Mouse (Mus musculus) forebrain, embryonic 12.5 days (tissue): Measurements from ENCODE around the gene Polr1c. TPM values are rescaled to one million over a fixed set of nuclear protein-coding genes. Genes with fewer than 3 reads are reported as not detected.

ENCODE experiments used
- ATAC-seq: fragments of 200-750 bp; cut with Nextera tagmentation; 2 replicates; pipeline ENCODE4 v1.8.0; 2017; ENCODE audit warnings: moderate TSS enrichment; ENCODE audit not compliant: low FRiP score
- H3K27ac ChIP-seq: fragments of 300-500 bp; sonication (generic); 2 replicates; pipeline ENCODE4 v1.5.1; 2016; ENCODE audit warnings: mild to moderate bottlenecking
- H3K27me3 ChIP-seq: fragments of 300-500 bp; sonication (generic); 2 replicates; pipeline ENCODE4 v1.6.1; 2016; ENCODE audit warnings: mild to moderate bottlenecking
- H3K36me3 ChIP-seq: fragments of 300-500 bp; sonication (generic); replicated peaks from 2 replicates; pipeline ENCODE4 v1.6.1; 2016; ENCODE audit warnings: mild to moderate bottlenecking
- H3K4me1 ChIP-seq: fragments of 300-500 bp; sonication (generic); 2 replicates; pipeline ENCODE4 v1.6.1; 2016
- H3K4me2 ChIP-seq: fragments of 300-500 bp; sonication (generic); 2 replicates; pipeline ENCODE4 v1.6.1; 2016; ENCODE audit warnings: mild to moderate bottlenecking, moderate library complexity
- H3K4me3 ChIP-seq: fragments of 300-500 bp; sonication (generic); replicated peaks from 2 replicates; pipeline ENCODE4 v1.5.1; 2016; ENCODE audit warnings: mild to moderate bottlenecking
- H3K9ac ChIP-seq: fragments of 300-500 bp; sonication (generic); 2 replicates; pipeline ENCODE4 v1.6.1; 2016; ENCODE audit warnings: mild to moderate bottlenecking
- H3K9me3 ChIP-seq: fragments of 300-500 bp; sonication (generic); 2 replicates; pipeline ENCODE4 v1.6.1; 2016
- WGBS: fragments of 180-500 bp; shearing (Covaris S2); methylation state at CpG from one replicate; pipeline ENCODE4 v1.1.7; 2016; 5-methylcytosine and 5-hydroxymethylcytosine counted together
- polyA plus RNA-seq: library from polyadenylated mRNA; unstranded; fragments of >200 nt; fragmentation: Nextera tagmentation; extraction: Ambion mirVana; gene quantifications from 2 replicates; pipeline ENCODE4 v1.2.1, GENCODE M21; 2016

Gene Polr1c
- polyA plus RNA-seq, 1 experiment from 2014 or later = 102 TPM

- Histone ChIP-seq H3K27me3 (peaks cover 16% of the 10 kb centered on the region), H3K9me3 (no peaks in the 10 kb centered on the region), H3K4me3 (no peak overlapping the region), H3K36me3 (peaks cover 83% of the 10 kb centered on the region), H3K27ac (no peak overlapping the region), H3K9ac (no peak overlapping the region), H3K4me2 (no peak overlapping the region), H3K4me1 (peaks cover 7% of the 10 kb centered on the region)
- no peak for ATAC-seq
- 88% methylated on average over 17 of the region's 17 CpGs for WGBS
Measured at GRCm38 (mm10) chr17:46259675-46260074, 11.8 kb upstream of the Polr1c start.

GRCm38 (mm10) chr17:46258279-46259053 is 10.6 kb upstream of the Polr1c start:
- Histone ChIP-seq H3K9ac (no peak overlapping the region), H3K27ac (no peak overlapping the region), H3K36me3 (peaks cover 71% of the 10 kb centered on the region), H3K9me3 (no peaks in the 10 kb centered on the region), H3K4me2 (no peak overlapping the region), H3K4me1 (peaks cover 15% of the 10 kb centered on the region), H3K4me3 (no peak overlapping the region), H3K27me3 (peaks cover 23% of the 10 kb centered on the region)
- no peak for ATAC-seq
- 87% methylated on average over 30 of the region's 30 CpGs for WGBS

GRCm38 (mm10) chr17:46255147-46255546 is 7.3 kb upstream of the Polr1c start:
- Histone ChIP-seq H3K27me3 (peaks cover 23% of the 10 kb centered on the region), H3K9me3 (no peaks in the 10 kb centered on the region), H3K9ac (no peak overlapping the region), H3K4me1 (peaks cover 20% of the 10 kb centered on the region), H3K4me3 (peak overlapping the region; percentile 72; the same call in 1 of the 2 replicates), H3K4me2 (peak overlapping the region; percentile 99), H3K27ac (no peak overlapping the region), H3K36me3 (peaks cover 60% of the 10 kb centered on the region)
- no peak for ATAC-seq
- 36% methylated on average over 6 of the region's 6 CpGs for WGBS

- H3K4me3 ChIP-seq = peak overlapping the region; percentile 72
- WGBS = under 1% methylated on average over 40 of the region's 54 CpGs
- no peaks in the 10 kb centered on the region for H3K9me3 ChIP-seq
- peak; percentile 67 for ATAC-seq
- H3K4me1 ChIP-seq = peaks cover 24% of the 10 kb centered on the region
- H3K36me3 ChIP-seq = peaks cover 59% of the 10 kb centered on the region
- H3K9ac ChIP-seq = peak overlapping the region; percentile 85
- peaks cover 23% of the 10 kb centered on the region for H3K27me3 ChIP-seq
- H3K4me2 ChIP-seq = peak overlapping the region; percentile 99
- peak overlapping the region; percentile 75 for H3K27ac ChIP-seq
Measured at GRCm38 (mm10) chr17:46254106-46254505, 6.3 kb upstream of the Polr1c start.

- H3K27ac ChIP-seq = peak within 1 kb of the TSS; percentile 75
- no peaks in the 10 kb centered on the region for H3K9me3 ChIP-seq
- H3K4me2 ChIP-seq = peak within 1 kb of the TSS; percentile 99
- peak; percentile 91 for ATAC-seq
- peaks cover 23% of the 10 kb centered on the region for H3K27me3 ChIP-seq
- H3K9ac ChIP-seq = peak within 1 kb of the TSS; percentile 85
- H3K36me3 ChIP-seq = peaks cover 54% of the 10 kb centered on the region
- 3% methylated on average over 41 of the region's 48 CpGs for WGBS
- H3K4me3 ChIP-seq = peak within 1 kb of the TSS; percentile 72
- H3K4me1 ChIP-seq = peaks cover 29% of the 10 kb centered on the region
Measured at GRCm38 (mm10) chr17:46253452-46254084, 5.7 kb upstream of the Polr1c start, which contains the start of gene Lrrc73. TSS of gene Lrrc73 (plus strand) at chr17:46253531.

GRCm38 (mm10) chr17:46252571-46253451 is 5.0 kb upstream of the Polr1c start:
- WGBS = 57% methylated on average over 14 of the region's 14 CpGs
- ATAC-seq = 0 out of 2 replicates have a peak, but pooled peaks have one; percentile 0
- Histone ChIP-seq H3K4me3 (peak overlapping the region; percentile 72), H3K4me2 (peak overlapping the region; percentile 99), H3K4me1 (peaks cover 31% of the 10 kb centered on the region), H3K27ac (no peak overlapping the region; the same call in 1 of the 2 replicates), H3K9ac (peak overlapping the region; percentile 85), H3K9me3 (no peaks in the 10 kb centered on the region), H3K36me3 (peaks cover 46% of the 10 kb centered on the region), H3K27me3 (peaks cover 23% of the 10 kb centered on the region)

- Histone ChIP-seq H3K9me3 (no peaks in the 10 kb centered on the region), H3K36me3 (peaks cover 33% of the 10 kb centered on the region), H3K4me1 (peaks cover 39% of the 10 kb centered on the region), H3K27ac (no peak overlapping the region), H3K9ac (no peak overlapping the region), H3K27me3 (peaks cover 22% of the 10 kb centered on the region), H3K4me2 (no peak overlapping the region), H3K4me3 (no peak overlapping the region)
- WGBS = 79% methylated on average over 7 of the region's 7 CpGs
- no peak for ATAC-seq
Measured at GRCm38 (mm10) chr17:46251174-46251573, 3.3 kb upstream of the Polr1c start.

GRCm38 (mm10) chr17:46248189-46248522 is 302 bp upstream of the Polr1c start:
- no peaks in the 10 kb centered on the region for H3K9me3 ChIP-seq
- peak overlapping the region; percentile 76 for H3K4me2 ChIP-seq
- H3K4me1 ChIP-seq = peaks cover 24% of the 10 kb centered on the region
- peaks cover 63% of the 10 kb centered on the region for H3K36me3 ChIP-seq
- WGBS = under 1% methylated on average over 37 of the region's 37 CpGs
- peak overlapping the region; percentile 94 for H3K9ac ChIP-seq
- H3K27me3 ChIP-seq = no peaks in the 10 kb centered on the region
- peak overlapping the region; percentile 84 for H3K27ac ChIP-seq
- no peak; the same call in 1 of the 2 replicates for ATAC-seq
- peak overlapping the region; percentile 92 for H3K4me3 ChIP-seq

- H3K9me3 ChIP-seq = no peaks in the 10 kb centered on the region
- no peak overlapping the region for H3K4me3 ChIP-seq
- peaks cover 23% of the 10 kb centered on the region for H3K4me1 ChIP-seq
- H3K9ac ChIP-seq = no peak overlapping the region
- H3K4me2 ChIP-seq = no peak overlapping the region
- WGBS = 84% methylated on average over 10 of the region's 10 CpGs
- H3K36me3 ChIP-seq = peaks cover 72% of the 10 kb centered on the region
- ATAC-seq = no peak
- no peak overlapping the region for H3K27ac ChIP-seq
- no peaks in the 10 kb centered on the region for H3K27me3 ChIP-seq
Measured at GRCm38 (mm10) chr17:46244579-46244978, 3.3 kb downstream of the Polr1c start.

- no peak overlapping the region for H3K4me2 ChIP-seq
- no peak for ATAC-seq
- no peak overlapping the region for H3K4me3 ChIP-seq
- peaks cover 14% of the 10 kb centered on the region for H3K4me1 ChIP-seq
- H3K9me3 ChIP-seq = no peaks in the 10 kb centered on the region
- whole genome bisulfite sequencing = 67% methylated on average over 2 of the region's 2 CpGs
- H3K27me3 ChIP-seq = no peaks in the 10 kb centered on the region
- no peak overlapping the region for H3K27ac ChIP-seq
- H3K9ac ChIP-seq = no peak overlapping the region
- peaks cover 76% of the 10 kb centered on the region for H3K36me3 ChIP-seq
Measured at GRCm38 (mm10) chr17:46243624-46244023, 4.2 kb downstream of the Polr1c start.

GRCm38 (mm10) chr17:46242993-46243392 is 4.9 kb downstream of the Polr1c start:
- WGBS = 87% methylated on average over 4 of the region's 4 CpGs

GRCm38 (mm10) chr17:46242274-46242673 is 5.6 kb downstream of the Polr1c start:
- WGBS = 88% methylated on average over 13 of the region's 13 CpGs
- no peak for ATAC-seq

More at GRCm38 (mm10) chr17:46242993-46243392, 4.9 kb downstream of the Polr1c start:
- no peak overlapping the region for H3K4me3 ChIP-seq
- H3K27ac ChIP-seq = no peak overlapping the region
- peaks cover 11% of the 10 kb centered on the region for H3K4me1 ChIP-seq
- no peaks in the 10 kb centered on the region for H3K9me3 ChIP-seq
- H3K27me3 ChIP-seq = no peaks in the 10 kb centered on the region
- no peak overlapping the region for H3K4me2 ChIP-seq
- peaks cover 83% of the 10 kb centered on the region for H3K36me3 ChIP-seq
- H3K9ac ChIP-seq = no peak overlapping the region
- ATAC-seq = no peak

More at GRCm38 (mm10) chr17:46242274-46242673, 5.6 kb downstream of the Polr1c start:
- Histone ChIP-seq H3K9ac (no peak overlapping the region), H3K27ac (no peak overlapping the region), H3K4me3 (no peak overlapping the region), H3K27me3 (no peaks in the 10 kb centered on the region), H3K36me3 (peaks cover 88% of the 10 kb centered on the region), H3K4me2 (no peak overlapping the region), H3K9me3 (no peaks in the 10 kb centered on the region), H3K4me1 (peaks cover 11% of the 10 kb centered on the region)
